Mouse (Mus musculus) kidney, embryonic 15.5 days (tissue): Measurements from ENCODE around the gene Cplane1. TPM values are rescaled to one million over a fixed set of nuclear protein-coding genes. Genes with fewer than 3 reads are reported as not detected.

Experiments
- ATAC-seq: fragments of 200-750 bp; cut with Nextera tagmentation; replicated peaks from 2 replicates; pipeline ENCODE4 v1.8.0; 2017; ENCODE audit warnings: moderate TSS enrichment; ENCODE audit not compliant: low FRiP score
- H3K27ac ChIP-seq: fragments of 300-500 bp; sonication (generic); 2 replicates; pipeline ENCODE4 v1.5.1; 2015; ENCODE audit warnings: mild to moderate bottlenecking, inconsistent platforms
- H3K27me3 ChIP-seq: fragments of 300-500 bp; sonication (generic); 2 replicates; pipeline ENCODE4 v1.6.1; 2015; ENCODE audit warnings: inconsistent platforms
- H3K36me3 ChIP-seq: fragments of 300-500 bp; sonication (generic); 2 replicates; pipeline ENCODE4 v1.6.1; 2015; ENCODE audit warnings: inconsistent platforms
- H3K4me1 ChIP-seq: fragments of 300-500 bp; sonication (generic); 2 replicates; pipeline ENCODE4 v1.6.1; 2015; ENCODE audit warnings: inconsistent platforms
- H3K4me2 ChIP-seq: fragments of 300-500 bp; sonication (generic); 2 replicates; pipeline ENCODE4 v1.6.1; 2015; ENCODE audit warnings: moderate library complexity, mild to moderate bottlenecking, inconsistent platforms
- H3K4me3 ChIP-seq: fragments of 300-500 bp; sonication (generic); replicated peaks from 2 replicates; pipeline ENCODE4 v1.5.1; 2015; ENCODE audit warnings: mild to moderate bottlenecking, inconsistent platforms
- H3K9ac ChIP-seq: fragments of 300-500 bp; sonication (generic); 2 replicates; pipeline ENCODE4 v1.6.1; 2015; ENCODE audit warnings: mild to moderate bottlenecking, inconsistent platforms
- H3K9me3 ChIP-seq: fragments of 300-500 bp; sonication (generic); replicated peaks from 2 replicates; pipeline ENCODE4 v1.6.1; 2016; ENCODE audit warnings: inconsistent platforms
- WGBS: fragments of 180-500 bp; shearing (Covaris S2); methylation state at CpG from one replicate; pipeline ENCODE4 v1.1.7; 2015; ENCODE audit warnings: mixed read lengths; 5-methylcytosine and 5-hydroxymethylcytosine counted together
- polyA plus RNA-seq: library from polyadenylated mRNA; unstranded; fragments of >200 nt; fragmentation: Nextera tagmentation; extraction: Ambion mirVana; gene quantifications from 2 replicates; pipeline ENCODE4 v1.2.1, GENCODE M21; 2015

Gene Cplane1
- polyA plus RNA-seq, 1 experiment from 2014 or later, result 8.9 TPM

- peaks cover 55% of the 10 kb centered on the region for H3K36me3 ChIP-seq
- no peak overlapping the region for H3K4me3 ChIP-seq
- WGBS, result 92% methylated on average over 4 of the region's 4 CpGs
Measured at GRCm38 (mm10) chr15:8317381-8317780, 148.5 kb downstream of the Cplane1 start.

DNA sequence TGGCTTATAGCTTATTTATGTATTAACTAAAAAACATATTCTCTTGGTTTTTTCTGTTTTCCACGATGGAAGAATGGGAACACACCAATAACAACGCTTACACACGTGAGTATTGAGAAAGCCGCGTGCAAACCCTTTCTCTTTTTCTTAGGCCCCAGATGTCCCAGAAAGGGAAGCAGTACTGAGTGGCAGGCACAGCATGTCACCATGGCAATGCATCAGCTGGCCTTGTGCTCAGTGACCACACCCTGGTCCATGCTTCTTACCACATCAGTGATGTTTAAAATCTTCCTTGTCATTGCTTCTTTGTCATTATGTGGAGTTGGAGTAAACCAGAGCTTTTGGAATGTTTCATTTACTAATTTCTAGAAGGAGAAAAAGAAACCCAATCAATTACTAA lies 150.3 kb downstream of the Cplane1 start:
- ATAC-seq, result no peak
- Histone ChIP-seq H3K27ac (no peak overlapping the region), H3K4me3 (no peak overlapping the region), H3K9me3 (no peaks in the 10 kb centered on the region), H3K4me1 (no peaks in the 10 kb centered on the region), H3K4me2 (no peak overlapping the region), H3K36me3 (peaks cover 54% of the 10 kb centered on the region), H3K27me3 (no peaks in the 10 kb centered on the region), H3K9ac (no peak overlapping the region)
- WGBS, result 95% methylated on average over 5 of the region's 5 CpGs

More at GRCm38 (mm10) chr15:8317381-8317780, 148.5 kb downstream of the Cplane1 start:
- H3K4me1 ChIP-seq, result no peaks in the 10 kb centered on the region
- no peaks in the 10 kb centered on the region for H3K27me3 ChIP-seq
- no peak overlapping the region for H3K4me2 ChIP-seq
- no peak for ATAC-seq
- no peaks in the 10 kb centered on the region for H3K9me3 ChIP-seq
- no peak overlapping the region for H3K9ac ChIP-seq
- no peak overlapping the region for H3K27ac ChIP-seq

Other genes starting within 250 kb of the Cplane1 start
- 58.7 and 59.4 TPM in 2 replicates for gene Wdr70, start 69.9 kb upstream of the Cplane1 start, polyA plus RNA-seq
- 18.8 and 19.7 TPM in 2 replicates for gene Nup155, start 59.8 kb upstream of the Cplane1 start, polyA plus RNA-seq